Mouse (Mus musculus) left cerebral cortex, adult 2 months (tissue): ENCODE results near the gene Arl4d. TPM values are rescaled to one million over a fixed set of nuclear protein-coding genes. Genes with fewer than 3 reads are reported as not detected.

Experiments used
- DNase-seq, 2 experiments: peaks; one replicate each; pipeline ENCODE4 v3.0.0; 2021 to 2022; ENCODE audit warnings: low spot score in 2 of 2, mixed read lengths in 1 of 2; ENCODE audit errors: extremely low spot score in 1 of 2
- H3K27ac ChIP-seq: fragments of 200-600 bp; 2 replicates; pipeline ENCODE4 v1.8.1; 2022
- H3K4me3 ChIP-seq: fragments of 200-600 bp; 2 replicates; pipeline ENCODE4 v1.8.1; 2022
- CTCF ChIP-seq: fragments of 200-600 bp; IDR thresholded peaks from 2 replicates; pipeline ENCODE4 v1.8.1; 2022; ENCODE audit warnings: antibody characterized with exemption, mild to moderate bottlenecking, moderate library complexity
- intact Hi-C: fragments of 180-260 bp; cut with DNase I; formaldehyde crosslinking; loops from one replicate; pipeline ENCODE4 v1.15.1; 2025
- total RNA-seq, 2 experiments: library from RNA; stranded (reverse); gene quantifications; 2 replicates each; pipeline ENCODE4 v1.2.3; 2021

Gene Arl4d
- total RNA-seq, 2 experiments from 2014 or later = 33.5 to 50.4 TPM

GRCm38 (mm10) chr11:101708482-101708881, 43.1 kb downstream of the Arl4d start:
- intact Hi-C loops = no loop called here
- H3K4me3 ChIP-seq = no peak overlapping the region
- no peak overlapping the region for H3K27ac ChIP-seq
- no peak for TF ChIP-seq CTCF
- no peak for DNase-seq

- DNase-seq = no peak
- H3K4me3 ChIP-seq = no peak overlapping the region
- intact Hi-C loops = no loop called here
- TF ChIP-seq CTCF = no peak
- no peak overlapping the region for H3K27ac ChIP-seq
Measured at GRCm38 (mm10) chr11:101712811-101713210, 47.5 kb downstream of the Arl4d start.

DNA sequence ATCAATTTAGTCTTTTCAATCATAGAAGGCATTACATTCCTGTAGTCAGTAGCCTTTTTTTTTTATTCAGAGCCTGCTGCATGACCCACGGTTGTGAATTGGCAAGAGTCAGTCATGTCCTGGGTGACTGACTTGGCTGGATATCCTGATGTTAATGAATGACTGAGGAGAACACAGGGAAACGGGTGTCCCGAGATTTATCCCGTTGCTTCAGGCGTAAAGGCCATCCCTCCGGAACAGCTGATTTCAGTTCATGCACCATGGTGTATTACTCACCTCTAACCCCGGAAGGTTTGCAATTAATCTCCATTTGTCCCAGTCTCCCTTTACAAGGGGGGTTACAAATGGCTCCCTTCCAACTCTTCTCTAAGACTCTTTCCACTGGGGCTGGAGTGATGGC, 48.7 kb downstream of the Arl4d start:
- Histone ChIP-seq H3K27ac (no peak overlapping the region), H3K4me3 (no peak overlapping the region)
- no peak for TF ChIP-seq CTCF
- DNase-seq = no peak
- intact Hi-C loops = no loop called here

Other genes starting within 250 kb of the Arl4d start
- gene Aarsd1, start 247.9 kb upstream of the Arl4d start, total RNA-seq = 10 to 100 TPM; 43.8 to 47.1 TPM
- 1 to 10 TPM; 7.1 to 9.9 TPM for gene Gm27029, start 240.7 kb upstream of the Arl4d start, total RNA-seq
- gene Rundc1, start 240.5 kb upstream of the Arl4d start, total RNA-seq = 10 to 100 TPM; 37.2 to 44.0 TPM
- gene Ptges3l, start 240.2 kb upstream of the Arl4d start, total RNA-seq = 1 to 10 TPM; 2.3 to 4.2 TPM
- gene Rpl27, start 223.2 kb upstream of the Arl4d start, total RNA-seq = 10 to 100 TPM; 31.5 to 34.7 TPM
- 1 to 10 TPM; 2.4 to 3.2 TPM for gene Ifi35, start 217.1 kb upstream of the Arl4d start, total RNA-seq
- gene Rnd2, start 200.5 kb upstream of the Arl4d start, total RNA-seq = 100 to 1,000 TPM; 141 to 159 TPM
- gene Vat1, start 199.3 kb upstream of the Arl4d start, total RNA-seq = 10 to 100 TPM; 33.4 to 36.8 TPM
- gene Brca1, start 113.6 kb upstream of the Arl4d start, total RNA-seq = under 1 TPM; 0.61 to 0.70 TPM
- 100 to 1,000 TPM; 136 to 137 TPM for gene Nbr1, start 113.4 kb upstream of the Arl4d start, total RNA-seq
- gene Tmem106a, start 83.3 kb upstream of the Arl4d start, total RNA-seq = 1 to 10 TPM; 1.3 to 1.9 TPM
- not detected for gene Gm11634, start 66.3 kb upstream of the Arl4d start, total RNA-seq
- gene Rdm1, start 38.3 kb upstream of the Arl4d start, total RNA-seq = 1 to 10 TPM; 7.8 to 9.5 TPM
- gene Dhx8, start 67.4 kb downstream of the Arl4d start, total RNA-seq = 10 to 100 TPM; 36.8 to 39.3 TPM
- gene Etv4, start 119.8 kb downstream of the Arl4d start, total RNA-seq = 10 to 100 TPM; 14.1 to 18.6 TPM
- gene Meox1, start 228.8 kb downstream of the Arl4d start, total RNA-seq = under 1 TPM; 0.50 to 0.91 TPM